Mouse (Mus musculus): ENCODE data around the gene Nat8f1.
"Not testable (repeated sequence)": the region's sequence is repeated elsewhere in the genome, so short reads cannot be mapped to it uniquely, and the experiment has no call there.

The Nat8f1 gene

DNA sequence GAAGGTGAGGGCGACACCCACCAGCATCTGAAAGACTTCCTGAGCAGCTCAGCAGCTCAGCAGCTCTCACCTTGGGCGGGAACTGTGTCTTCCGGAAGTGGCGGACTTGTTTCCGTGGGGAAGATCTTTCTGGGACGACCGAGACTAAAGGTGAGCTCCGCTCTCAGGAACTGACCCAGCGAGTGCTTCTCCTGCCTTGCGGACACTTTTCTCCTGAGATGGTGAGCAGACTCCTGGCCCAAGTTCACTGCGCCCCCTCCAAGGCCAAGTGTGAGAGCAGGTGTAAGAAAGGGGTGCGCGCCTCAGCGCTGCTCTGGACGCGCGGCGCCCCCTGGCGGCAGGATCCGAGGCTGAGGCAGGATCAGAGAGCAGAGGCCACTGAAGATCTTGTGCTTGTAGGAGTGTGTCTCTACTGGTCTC lies 10.8 kb downstream of the Nat8f1 start, which contains the start of gene Nat8f4:
Gene Nat8f4 (minus strand): TSS at position 243 of the 420 bp plus-strand sequence.
- peak; percentile 90 for DNase-seq

GRCm38 (mm10) chr6:85902303-85902702 lies 13.2 kb downstream of the Nat8f1 start:
- no peak for DNase-seq

DNA sequence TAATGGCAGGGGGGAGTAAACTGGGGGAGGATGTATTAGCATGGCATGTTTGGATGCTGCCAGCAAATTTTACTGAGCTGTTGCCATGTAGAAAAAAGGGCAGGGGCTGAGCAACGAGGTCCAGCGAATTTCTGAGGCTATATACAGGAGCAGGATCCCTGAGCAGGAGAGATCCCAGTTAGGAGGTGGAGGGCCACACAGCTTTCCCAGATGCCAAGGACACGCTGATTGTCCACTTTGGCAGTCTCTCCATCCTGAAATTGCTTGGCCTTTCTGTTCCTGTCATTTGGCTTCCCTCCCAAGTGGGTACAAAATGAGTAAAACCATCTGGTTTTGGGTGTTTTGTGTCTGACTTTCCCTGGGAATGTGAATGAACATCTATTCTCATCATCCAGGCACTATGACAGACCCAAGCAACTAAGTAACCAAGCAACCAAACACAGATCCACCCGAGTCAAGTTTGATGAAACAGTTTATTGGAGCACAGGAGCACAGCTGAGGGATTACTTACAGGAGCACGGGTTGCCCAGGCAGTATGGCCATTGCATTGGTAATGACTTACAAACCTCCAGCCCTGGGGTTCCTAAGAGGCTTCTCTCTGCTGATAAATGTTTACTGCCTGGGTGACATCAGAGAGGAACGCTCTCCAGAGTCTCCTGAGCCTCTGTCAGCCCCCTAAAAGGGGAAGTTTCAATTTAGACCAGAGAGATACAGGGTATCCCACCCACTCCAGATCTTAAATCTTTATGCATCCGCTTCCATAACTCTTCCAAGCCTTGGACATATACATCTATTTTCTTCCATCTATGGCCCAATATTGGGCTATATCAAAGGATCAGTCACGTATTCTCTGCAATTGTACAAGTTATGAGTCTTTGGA lies 16.7 kb downstream of the Nat8f1 start:
- DNase-seq = not testable (repeated sequence)

- peak; percentile 30 for DNase-seq
Measured at GRCm38 (mm10) chr6:85895061-85895648, 20.3 kb downstream of the Nat8f1 start.

GRCm38 (mm10) chr6:85888961-85889360 lies 26.5 kb downstream of the Nat8f1 start:
- DNase-seq = no peak

- no peak for DNase-seq
Measured at GRCm38 (mm10) chr6:85884311-85884710, 31.2 kb downstream of the Nat8f1 start.

DNA sequence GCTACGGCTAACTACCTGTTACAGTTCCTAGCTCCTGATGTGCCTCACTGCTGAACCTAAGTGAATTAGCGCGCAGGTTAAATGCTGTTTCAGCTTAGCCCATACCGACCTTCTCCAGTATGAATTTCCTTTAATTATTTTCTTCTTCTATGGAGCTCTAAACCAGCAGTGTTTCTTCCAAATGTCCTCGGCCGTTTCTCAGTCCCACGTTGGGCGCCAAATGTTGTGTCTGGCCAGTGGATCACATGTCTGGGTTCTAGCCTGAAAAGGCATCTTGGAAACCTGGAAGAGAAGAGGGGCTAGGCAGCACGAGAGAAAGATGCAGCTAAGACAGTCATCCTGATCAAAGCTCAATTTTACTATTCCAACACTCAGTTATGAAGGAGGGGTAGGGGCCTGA lies 32.2 kb downstream of the Nat8f1 start:
- DNase-seq = not testable (repeated sequence)

- not testable (repeated sequence) for DNase-seq
Measured at GRCm38 (mm10) chr6:85869006-85869405, 46.5 kb downstream of the Nat8f1 start, which contains the start of gene Nat8f2. TSS of gene Nat8f2 (minus strand) at chr6:85869158.

DNA sequence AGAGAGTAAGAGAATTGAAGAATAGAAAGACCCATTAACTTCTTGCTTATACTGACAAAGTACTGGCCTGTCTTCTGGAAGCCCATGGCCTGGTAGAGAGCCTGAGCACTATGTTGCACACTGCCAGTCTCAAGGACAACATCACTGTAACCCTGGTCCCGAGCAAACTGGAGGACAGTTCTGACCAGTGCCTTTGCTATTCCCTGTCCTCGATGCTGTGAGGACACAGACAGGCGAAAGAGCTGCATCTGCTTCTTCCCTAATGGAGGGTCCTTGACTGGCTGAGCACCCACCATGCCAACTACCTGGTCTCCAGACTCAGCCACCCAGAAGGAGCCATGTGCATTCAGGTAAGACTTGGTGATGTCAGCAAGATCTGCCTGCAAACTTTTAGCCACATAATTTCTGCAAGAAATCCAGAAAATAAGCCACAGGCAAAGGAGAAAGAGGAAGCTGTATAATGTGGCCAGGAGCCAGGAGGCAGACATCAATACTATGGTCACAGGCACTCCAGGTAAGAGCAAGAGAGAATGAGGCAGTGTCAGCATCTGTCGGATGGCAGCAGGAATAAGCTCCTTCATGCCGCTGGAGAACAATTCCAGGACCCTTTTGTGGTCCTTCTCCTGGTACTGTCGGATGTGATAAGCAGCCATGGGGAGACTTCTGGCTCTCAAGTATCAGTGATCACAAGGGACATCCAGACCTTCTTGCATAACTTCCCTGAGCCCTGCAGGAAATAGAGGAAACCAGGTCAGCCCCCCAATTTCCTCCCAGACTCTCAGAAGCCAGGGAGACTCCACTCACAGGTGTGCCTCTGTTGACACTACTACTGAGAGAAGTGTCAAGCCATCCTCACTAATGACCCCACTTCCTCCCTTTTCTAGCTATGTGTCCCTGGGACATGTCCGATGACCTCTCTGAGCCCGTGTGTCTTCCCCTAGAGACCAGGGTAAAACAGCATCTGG lies 47.5 kb downstream of the Nat8f1 start:
- DNase-seq = no peak

DNA sequence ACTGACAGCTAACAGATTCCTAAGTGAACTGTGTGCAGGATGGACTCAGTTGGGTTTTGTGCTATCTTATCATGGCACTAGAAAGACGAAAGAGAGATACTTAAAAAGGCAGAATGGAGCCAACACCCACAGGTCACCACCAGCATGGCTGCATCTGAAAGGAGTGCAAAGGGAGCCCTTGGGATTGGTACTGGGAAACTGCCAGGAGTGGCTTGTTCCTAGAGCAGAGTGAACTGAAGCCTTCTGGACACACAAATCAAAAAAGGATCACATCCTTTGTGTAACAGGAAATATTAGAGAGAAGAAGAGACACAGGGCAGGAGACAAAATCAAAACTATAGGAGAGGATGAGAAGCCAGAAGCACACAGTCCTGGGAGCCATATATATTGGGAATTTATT lies 48.5 kb downstream of the Nat8f1 start:
- not testable (repeated sequence) for DNase-seq

DNA sequence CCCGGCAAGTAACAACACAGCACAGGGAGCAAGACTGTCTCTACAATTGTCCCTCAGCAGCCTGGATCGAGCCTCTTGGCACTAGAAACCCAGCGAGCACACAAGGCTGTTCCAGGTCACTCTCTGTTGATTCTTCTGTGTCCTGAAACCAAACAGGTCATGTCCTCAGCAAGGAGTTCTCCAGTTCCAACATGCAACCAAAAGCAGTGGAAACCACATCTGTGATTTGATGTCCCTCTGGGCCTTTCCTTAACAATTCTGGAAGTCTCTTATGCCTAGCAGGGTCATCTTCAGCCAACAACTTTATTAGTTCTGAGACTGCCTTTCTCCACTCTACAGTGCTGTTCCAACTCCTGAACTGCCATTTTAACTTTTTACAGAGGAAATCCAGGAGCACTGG lies 49.3 kb downstream of the Nat8f1 start:
- DNase-seq = not testable (repeated sequence)

GRCm38 (mm10) chr6:85864900-85865639 lies 50.4 kb downstream of the Nat8f1 start:
- DNase-seq = not testable (repeated sequence)

DNA sequence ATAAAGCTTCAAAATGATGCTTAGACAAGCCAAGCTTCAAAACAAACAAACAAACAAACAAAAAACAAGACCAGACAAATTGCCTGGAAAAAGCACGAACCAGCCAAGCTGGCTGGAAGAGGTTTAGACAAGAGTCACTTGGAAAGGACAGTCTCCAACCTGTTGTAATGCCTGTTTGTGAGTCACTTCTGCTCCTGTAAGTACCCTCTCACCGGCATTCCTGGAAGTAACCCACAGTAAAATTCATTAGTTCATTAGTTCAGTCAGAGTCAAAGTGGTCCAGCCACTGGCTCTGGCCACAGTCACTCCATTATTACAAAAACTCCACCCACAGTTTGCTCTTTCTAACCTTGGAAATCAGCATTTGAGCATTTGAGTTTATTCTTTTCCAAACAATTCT lies 51.6 kb downstream of the Nat8f1 start:
- no peak for DNase-seq

DNA sequence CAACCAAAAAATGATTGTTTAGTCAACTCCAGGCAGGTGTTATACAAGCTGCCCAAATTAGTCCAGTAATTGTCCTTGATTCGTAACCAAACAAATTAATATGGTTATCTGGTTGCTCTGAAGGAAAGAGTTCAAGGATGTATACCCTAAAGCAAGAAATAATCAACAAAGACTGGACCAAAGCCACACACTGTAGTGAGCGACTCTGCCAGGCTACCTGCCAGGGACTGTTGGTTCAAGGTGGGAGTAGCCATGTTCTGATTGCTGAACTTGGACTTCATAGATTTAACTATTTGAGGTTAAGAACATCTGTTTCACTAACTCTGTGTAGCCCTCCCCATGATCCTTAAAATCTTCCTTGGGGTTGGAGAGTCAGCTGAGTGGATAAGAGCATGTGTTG lies 52.4 kb downstream of the Nat8f1 start:
- DNase-seq = no peak

GRCm38 (mm10) chr6:85862565-85862964 lies 52.9 kb downstream of the Nat8f1 start:
- DNase-seq = no peak

DNA sequence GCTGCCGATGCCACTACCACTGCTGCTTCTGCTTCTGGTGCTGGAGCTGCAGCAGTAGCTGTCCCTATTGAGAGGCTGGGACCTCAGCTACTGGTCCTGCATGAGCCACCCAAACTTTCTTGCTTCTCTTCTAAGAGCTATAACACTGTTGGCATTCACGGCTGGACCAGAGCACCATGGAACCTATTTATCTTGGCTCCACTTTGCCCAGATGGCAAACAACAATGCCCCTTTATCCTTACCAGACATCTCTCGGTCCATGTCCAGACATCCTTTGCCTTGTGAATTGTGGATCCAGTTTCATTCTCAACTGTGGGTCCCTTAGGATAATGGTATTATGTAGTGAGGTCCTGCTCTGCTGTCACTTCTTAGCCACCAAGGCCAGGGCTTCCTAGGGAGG lies 54.2 kb downstream of the Nat8f1 start:
- no peak for DNase-seq
